Mouse (Mus musculus) hindbrain, postnatal 0 days (tissue): ENCODE measurements around the gene Thtpa. TPM values are rescaled to one million over a fixed set of nuclear protein-coding genes. Genes with fewer than 3 reads are reported as not detected.

Experiments
- ATAC-seq: fragments of 200-750 bp; cut with Nextera tagmentation; 2 replicates; pipeline ENCODE4 v1.8.0; 2017; ENCODE audit warnings: mild to moderate bottlenecking, moderate TSS enrichment, moderate library complexity
- DNase-seq: peaks from one replicate; pipeline ENCODE4 v3.0.0-alpha.2; 2015; ENCODE audit warnings: low spot score
- H3K27ac ChIP-seq: fragments of 300-500 bp; sonication (generic); 2 replicates; pipeline ENCODE4 v1.5.1; 2014; ENCODE audit warnings: mild to moderate bottlenecking
- H3K27me3 ChIP-seq: fragments of 300-500 bp; sonication (generic); 2 replicates; pipeline ENCODE4 v1.6.1; 2014; ENCODE audit warnings: low read length, mixed read lengths; ENCODE audit not compliant: insufficient read depth
- H3K36me3 ChIP-seq: fragments of 300-500 bp; sonication (generic); 2 replicates; pipeline ENCODE4 v1.6.1; 2014; ENCODE audit warnings: low read length, mixed read lengths; ENCODE audit not compliant: insufficient read depth
- H3K4me1 ChIP-seq: fragments of 300-500 bp; sonication (generic); 2 replicates; pipeline ENCODE4 v1.6.1; 2014; ENCODE audit warnings: antibody characterized with exemption, low read length, mixed read lengths; ENCODE audit not compliant: insufficient read depth
- H3K4me2 ChIP-seq: fragments of 300-500 bp; sonication (generic); 2 replicates; pipeline ENCODE4 v1.6.1; 2014; ENCODE audit warnings: low read depth, mild to moderate bottlenecking, low read length, moderate library complexity, mixed read lengths
- H3K4me3 ChIP-seq: fragments of 300-500 bp; sonication (generic); 2 replicates; pipeline ENCODE4 v1.5.1; 2014; ENCODE audit warnings: low read length
- H3K9ac ChIP-seq: fragments of 300-500 bp; sonication (generic); replicated peaks from 2 replicates; pipeline ENCODE4 v1.6.1; 2014; ENCODE audit warnings: mild to moderate bottlenecking, low read length, moderate library complexity, mixed read lengths
- H3K9me3 ChIP-seq: fragments of 300-500 bp; sonication (generic); 2 replicates; pipeline ENCODE4 v1.6.1; 2016; ENCODE audit warnings: low read length, mixed read lengths
- CTCF ChIP-seq: IDR thresholded peaks from 2 replicates; pipeline ENCODE4 v1.5.1; 2016; ENCODE audit warnings: antibody characterized with exemption, control low read depth, low read depth
- WGBS: fragments of 180-500 bp; shearing (Covaris S2); extraction: QIAGEN DNeasy Blood & Tissue Kit; methylation state at CpG from one replicate; pipeline ENCODE4 v1.1.7; 2014; 5-methylcytosine and 5-hydroxymethylcytosine counted together
- polyA plus RNA-seq: library from polyadenylated mRNA; unstranded; fragments of >200 nt; fragmentation: Nextera tagmentation; extraction: Ambion mirVana; gene quantifications from 2 replicates; pipeline ENCODE4 v1.2.1, GENCODE M21; 2015
- total RNA-seq: library from RNA; depleted of rRNA; stranded (reverse); fragments of >200 nt; gene quantifications from 2 replicates; pipeline ENCODE4 v1.2.3, GENCODE M21; 2014; rRNA removed

The Thtpa gene
- total and polyA plus RNA-seq, 2 experiments from 2014 or later: 32.8 to 44.1 TPM

GRCm38 (mm10) chr14:55148363-55148915 lies 53.9 kb downstream of the Thtpa start:
- H3K4me1 ChIP-seq: peaks cover 7% of the 10 kb centered on the region
- 27% methylated on average over 5 of the region's 5 CpGs for WGBS
- H3K9me3 ChIP-seq: no peaks in the 10 kb centered on the region
- peak; percentile 69; the same call in 1 of the 2 replicates for ATAC-seq
- H3K9ac ChIP-seq: no peak overlapping the region
- peak overlapping the region; percentile 17; the same call in 1 of the 2 replicates for H3K27ac ChIP-seq
- H3K4me3 ChIP-seq: no peak overlapping the region
- peak; percentile 85 for DNase-seq
- no peak overlapping the region for H3K4me2 ChIP-seq
- H3K27me3 ChIP-seq: no peaks in the 10 kb centered on the region
- H3K36me3 ChIP-seq: no peaks in the 10 kb centered on the region
- peak; percentile 91 for TF ChIP-seq CTCF

Other genes with a start within 250 kb of the Thtpa start
- 7.8 and 9.6 TPM in 2 replicates for gene Homez, start 223.8 kb upstream of the Thtpa start, total RNA-seq
- gene Homez, start 223.8 kb upstream of the Thtpa start, polyA plus RNA-seq: 9.0 and 9.3 TPM in 2 replicates
- gene Ppp1r3e, start 217.2 kb upstream of the Thtpa start, total RNA-seq: 21.3 and 26.5 TPM in 2 replicates
- gene Ppp1r3e, start 217.2 kb upstream of the Thtpa start, polyA plus RNA-seq: 4.0 and 5.1 TPM in 2 replicates
- gene Bcl2l2, start 211.4 kb upstream of the Thtpa start, total RNA-seq: 28.4 and 37.1 TPM in 2 replicates
- 4.3 and 4.6 TPM in 2 replicates for gene Bcl2l2, start 211.4 kb upstream of the Thtpa start, polyA plus RNA-seq
- gene Gm20521, start 211.3 kb upstream of the Thtpa start, total RNA-seq: 3.0 and 6.8 TPM in 2 replicates
- 1.3 and 1.9 TPM in 2 replicates for gene Gm20521, start 211.3 kb upstream of the Thtpa start, polyA plus RNA-seq
- 88.1 and 109 TPM in 2 replicates for gene Pabpn1, start 202.3 kb upstream of the Thtpa start, total RNA-seq
- gene Pabpn1, start 202.3 kb upstream of the Thtpa start, polyA plus RNA-seq: 145 and 154 TPM in 2 replicates
- gene Slc22a17, start 181.7 kb upstream of the Thtpa start, total RNA-seq: 605 and 606 TPM in 2 replicates
- gene Slc22a17, start 181.7 kb upstream of the Thtpa start, polyA plus RNA-seq: 349 and 369 TPM in 2 replicates
- 38.0 and 43.1 TPM in 2 replicates for gene Efs, start 168.7 kb upstream of the Thtpa start, total RNA-seq
- 12.9 and 13.8 TPM in 2 replicates for gene Efs, start 168.7 kb upstream of the Thtpa start, polyA plus RNA-seq
- gene Il25, start 162.1 kb upstream of the Thtpa start, total RNA-seq: not detected in 2 replicates
- gene Il25, start 162.1 kb upstream of the Thtpa start, polyA plus RNA-seq: 0.95 and 1.2 TPM in 2 replicates
- gene Cmtm5, start 158.5 kb upstream of the Thtpa start, total RNA-seq: 62.6 and 74.1 TPM in 2 replicates
- 44.8 and 52.1 TPM in 2 replicates for gene Cmtm5, start 158.5 kb upstream of the Thtpa start, polyA plus RNA-seq
- 0.21 and 0.32 TPM in 2 replicates for gene Myh6, start 127.9 kb upstream of the Thtpa start, total RNA-seq
- gene Myh6, start 127.9 kb upstream of the Thtpa start, polyA plus RNA-seq: 1.1 and 1.4 TPM in 2 replicates
- not detected in 2 replicates for gene Gm17428, start 117.9 kb upstream of the Thtpa start, total RNA-seq
- not detected in 2 replicates for gene Gm17428, start 117.9 kb upstream of the Thtpa start, polyA plus RNA-seq
- gene Myh7, start 100.2 kb upstream of the Thtpa start, total RNA-seq: 1.3 and 2.0 TPM in 2 replicates
- gene Myh7, start 100.2 kb upstream of the Thtpa start, polyA plus RNA-seq: 6.5 and 8.6 TPM in 2 replicates
- 16.6 and 25.4 TPM in 2 replicates for gene Ngdn, start 79.3 kb upstream of the Thtpa start, total RNA-seq
- 53.2 and 55.2 TPM in 2 replicates for gene Ngdn, start 79.3 kb upstream of the Thtpa start, polyA plus RNA-seq
- 10.7 and 10.9 TPM in 2 replicates for gene Zfhx2, start 2.5 kb upstream of the Thtpa start, total RNA-seq
- 8.1 and 8.4 TPM in 2 replicates for gene Zfhx2, start 2.5 kb upstream of the Thtpa start, polyA plus RNA-seq
- 5.7 and 6.5 TPM in 2 replicates for gene Ap1g2, start 11.8 kb downstream of the Thtpa start, total RNA-seq
- 5.9 and 6.1 TPM in 2 replicates for gene Ap1g2, start 11.8 kb downstream of the Thtpa start, polyA plus RNA-seq
- 124 and 126 TPM in 2 replicates for gene Jph4, start 22.2 kb downstream of the Thtpa start, total RNA-seq
- gene Jph4, start 22.2 kb downstream of the Thtpa start, polyA plus RNA-seq: 28.3 and 29.4 TPM in 2 replicates
- gene Dhrs2, start 127.2 kb downstream of the Thtpa start, total RNA-seq: 1.7 TPM in 1 of 2 replicates, not detected in the other
- gene Dhrs2, start 127.2 kb downstream of the Thtpa start, polyA plus RNA-seq: 1.6 and 2.0 TPM in 2 replicates